Mouse (Mus musculus) lung, postnatal 4 days (tissue): Measurements from ENCODE around the gene Vmn1r137.
"Not testable (repeated sequence)": the region's sequence is repeated elsewhere in the genome, so short reads cannot be mapped to it uniquely, and the experiment has no call there.

Experiments used
- DNase-seq, 2 experiments: peaks; one replicate each; pipeline ENCODE4 v3.0.0; 2021

Vmn1r137 gene

DNA sequence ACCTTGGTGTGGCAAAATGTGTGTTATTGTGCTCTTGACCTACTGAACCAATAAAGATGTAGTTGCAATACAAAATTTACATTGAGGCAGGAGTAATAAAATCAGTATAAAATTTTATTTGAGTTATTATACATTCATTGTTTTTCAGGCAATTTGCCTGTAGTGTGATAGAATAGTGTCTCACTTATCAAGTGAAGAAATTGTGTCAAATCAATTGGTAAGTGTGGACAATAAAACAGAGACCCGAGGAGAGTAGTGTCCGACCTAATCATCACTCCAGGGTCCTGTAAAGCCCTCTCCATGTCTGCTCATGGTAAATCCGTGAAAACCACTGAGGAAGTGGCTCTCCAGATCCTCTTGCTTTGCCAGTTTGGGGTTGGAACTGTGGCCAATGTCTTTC lies at the start of gene Vmn1r137:
Gene Vmn1r137 (plus strand): TSS at position 301 of the 400 bp plus-strand sequence.
- DNase-seq = not testable (repeated sequence)

DNA sequence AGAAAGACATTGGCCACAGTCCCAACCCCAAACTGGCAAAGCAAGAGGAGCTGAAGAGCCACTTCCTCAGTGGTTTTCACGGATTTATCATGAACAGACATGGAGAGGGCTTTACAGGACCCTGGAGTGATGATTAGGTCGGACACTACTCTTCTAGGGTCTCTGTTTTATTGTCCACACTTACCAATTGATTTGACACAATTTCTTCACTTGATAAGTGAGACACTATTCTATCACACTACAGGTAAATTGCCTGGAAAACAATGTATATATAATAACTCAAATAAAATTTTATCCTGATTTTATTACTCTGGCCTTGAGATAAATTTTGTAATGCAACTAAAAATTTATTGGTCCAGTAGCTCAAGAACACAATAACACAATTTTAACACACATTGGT lies 34.4 kb downstream of the Vmn1r137 start, which contains the start of gene Vmn1r138:
Gene Vmn1r138 (minus strand): TSS at position 101 of the 400 bp plus-strand sequence.
- not testable (repeated sequence) for DNase-seq
